Mouse (Mus musculus) heart, postnatal 0 days (tissue): ENCODE measurements around the gene Grin2c. TPM values are rescaled to one million over a fixed set of nuclear protein-coding genes. Genes with fewer than 3 reads are reported as not detected.
A peak's percentile ranks its signal among the peaks of the same experiment; 100 is the strongest.

Experiments used
- ATAC-seq: fragments of 200-750 bp; cut with Nextera tagmentation; 2 replicates; pipeline ENCODE4 v1.8.0; 2017; ENCODE audit warnings: low read depth, moderate number of reproducible peaks, moderate library complexity; ENCODE audit not compliant: insufficient read depth
- DNase-seq: peaks from one replicate; pipeline ENCODE4 v3.0.0-alpha.2; 2016; ENCODE audit warnings: low spot score
- H3K27ac ChIP-seq: fragments of 300-500 bp; sonication (generic); 2 replicates; pipeline ENCODE4 v1.5.1; 2014; ENCODE audit warnings: low read depth, mild to moderate bottlenecking
- H3K27me3 ChIP-seq: fragments of 300-500 bp; sonication (generic); 2 replicates; pipeline ENCODE4 v1.6.1; 2014; ENCODE audit warnings: low read length, mixed read lengths; ENCODE audit not compliant: control insufficient read depth, insufficient read depth
- H3K36me3 ChIP-seq: fragments of 300-500 bp; sonication (generic); replicated peaks from 2 replicates; pipeline ENCODE4 v1.6.1; 2014; ENCODE audit warnings: low read length, mixed read lengths; ENCODE audit not compliant: control insufficient read depth, insufficient read depth
- H3K4me1 ChIP-seq: fragments of 300-500 bp; sonication (generic); 2 replicates; pipeline ENCODE4 v1.6.1; 2014; ENCODE audit warnings: antibody characterized with exemption; ENCODE audit not compliant: control insufficient read depth, insufficient read depth
- H3K4me2 ChIP-seq: fragments of 300-500 bp; sonication (generic); 2 replicates; pipeline ENCODE4 v1.6.1; 2014; ENCODE audit warnings: low read depth, mild to moderate bottlenecking, low read length, moderate library complexity
- H3K4me3 ChIP-seq: fragments of 300-500 bp; sonication (generic); 2 replicates; pipeline ENCODE4 v1.5.1; 2014; ENCODE audit warnings: low read depth, low read length
- H3K9ac ChIP-seq: fragments of 300-500 bp; sonication (generic); replicated peaks from 2 replicates; pipeline ENCODE4 v1.6.1; 2014; ENCODE audit warnings: low read depth, low read length, mixed read lengths
- H3K9me3 ChIP-seq: fragments of 300-500 bp; sonication (generic); replicated peaks from 2 replicates; pipeline ENCODE4 v1.6.1; 2016; ENCODE audit warnings: low read length; ENCODE audit not compliant: control insufficient read depth
- CTCF ChIP-seq: IDR thresholded peaks from 2 replicates; pipeline ENCODE4 v1.5.1; 2016; ENCODE audit warnings: antibody characterized with exemption, control low read depth, low read depth
- EP300 ChIP-seq: IDR thresholded peaks from 2 replicates; pipeline ENCODE4 v1.6.1; 2016; ENCODE audit warnings: antibody characterized with exemption, low read depth
- WGBS: fragments of 180-500 bp; shearing (Covaris S2); extraction: QIAGEN DNeasy Blood & Tissue Kit; methylation state at CpG from one replicate; pipeline ENCODE4 v1.1.7; 2014; 5-methylcytosine and 5-hydroxymethylcytosine counted together
- polyA plus RNA-seq: library from polyadenylated mRNA; unstranded; fragments of >200 nt; fragmentation: Nextera tagmentation; extraction: Ambion mirVana; gene quantifications from 2 replicates; pipeline ENCODE4 v1.2.1, GENCODE M21; 2015
- total RNA-seq: library from RNA; depleted of rRNA; stranded (reverse); fragments of >200 nt; gene quantifications from 2 replicates; pipeline ENCODE4 v1.2.3, GENCODE M21; 2014; ENCODE audit warnings: low replicate concordance

Grin2c gene
- total and polyA plus RNA-seq, 2 experiments from 2014 or later = 1.6 TPM; not detected in 1

DNA sequence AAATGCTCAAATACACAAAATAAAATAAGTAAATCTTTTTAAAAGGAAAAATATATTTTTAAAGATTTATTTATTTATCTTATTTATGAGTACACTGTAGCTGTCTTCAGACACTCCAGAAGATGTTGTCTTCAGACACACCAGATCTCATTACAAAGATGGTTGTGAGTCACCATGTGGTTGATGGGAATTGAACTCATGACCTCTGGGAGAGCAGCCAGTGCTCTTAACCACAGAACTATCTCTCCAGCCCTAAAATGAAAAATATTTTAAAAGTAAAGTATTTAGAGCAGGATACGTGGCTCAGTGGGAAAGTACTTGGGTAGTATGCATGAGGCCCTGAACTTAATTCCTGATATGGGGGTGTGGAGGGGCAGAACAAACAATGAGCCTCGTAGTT lies 34.3 kb upstream of the Grin2c start:
- no peak overlapping the region for H3K4me3 ChIP-seq
- no peak overlapping the region for H3K4me2 ChIP-seq
- WGBS = 89% methylated on average over 2 of the region's 2 CpGs
- H3K9me3 ChIP-seq = no peaks in the 10 kb centered on the region
- no peak overlapping the region for H3K27ac ChIP-seq
- no peaks in the 10 kb centered on the region; the same call in 1 of the 2 replicates for H3K4me1 ChIP-seq
- no peak for DNase-seq
- TF ChIP-seq EP300 = no peak
- no peak for TF ChIP-seq CTCF
- H3K36me3 ChIP-seq = no peaks in the 10 kb centered on the region
- ATAC-seq = no peak
- no peak overlapping the region for H3K9ac ChIP-seq
- H3K27me3 ChIP-seq = peaks cover 12% of the 10 kb centered on the region; the same call in 1 of the 2 replicates

- WGBS = 79% methylated on average over 4 of the region's 4 CpGs
These were observed 33.7 kb upstream of the Grin2c start for GRCm38 (mm10) chr11:115300745-115301144.

DNA sequence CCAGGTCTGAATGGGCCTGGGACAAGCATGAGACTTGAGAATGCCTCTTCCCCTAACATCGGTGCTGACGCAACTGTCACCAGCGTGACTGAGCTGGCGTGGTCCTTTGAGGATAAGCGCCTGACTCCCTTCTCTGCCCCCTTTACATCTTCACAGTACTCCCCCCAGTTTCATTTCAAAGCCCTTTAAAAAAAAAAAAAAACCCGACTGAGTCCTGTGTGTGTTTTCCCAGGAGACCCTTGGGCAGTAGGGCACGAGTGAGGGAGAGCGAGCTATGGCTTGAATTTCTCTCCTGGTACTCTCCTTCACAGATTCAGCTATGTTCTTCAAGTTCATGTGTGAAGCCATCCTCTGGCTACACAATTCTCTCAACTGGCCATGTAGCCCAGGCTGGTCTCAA lies 31.1 kb upstream of the Grin2c start:
- Histone ChIP-seq H3K4me2 (no peak overlapping the region), H3K27ac (no peak overlapping the region), H3K4me3 (no peak overlapping the region), H3K36me3 (no peaks in the 10 kb centered on the region), H3K27me3 (peaks cover 14% of the 10 kb centered on the region; the same call in 1 of the 2 replicates), H3K4me1 (no peaks in the 10 kb centered on the region; the same call in 1 of the 2 replicates), H3K9me3 (no peaks in the 10 kb centered on the region), H3K9ac (no peak overlapping the region)
- DNase-seq (no peak), ATAC-seq (no peak)
- 65% methylated on average over 8 of the region's 8 CpGs for WGBS
- TF ChIP-seq EP300 (no peak), CTCF (no peak)

More at GRCm38 (mm10) chr11:115300745-115301144, 33.7 kb upstream of the Grin2c start:
- H3K4me2 ChIP-seq = no peak overlapping the region
- no peak overlapping the region for H3K9ac ChIP-seq
- no peak for ATAC-seq
- H3K4me3 ChIP-seq = no peak overlapping the region
- H3K36me3 ChIP-seq = no peaks in the 10 kb centered on the region
- H3K9me3 ChIP-seq = no peaks in the 10 kb centered on the region
- H3K4me1 ChIP-seq = no peaks in the 10 kb centered on the region; the same call in 1 of the 2 replicates
- TF ChIP-seq CTCF (no peak), EP300 (no peak)
- no peak overlapping the region for H3K27ac ChIP-seq
- H3K27me3 ChIP-seq = peaks cover 14% of the 10 kb centered on the region; the same call in 1 of the 2 replicates
- DNase-seq = no peak

DNA sequence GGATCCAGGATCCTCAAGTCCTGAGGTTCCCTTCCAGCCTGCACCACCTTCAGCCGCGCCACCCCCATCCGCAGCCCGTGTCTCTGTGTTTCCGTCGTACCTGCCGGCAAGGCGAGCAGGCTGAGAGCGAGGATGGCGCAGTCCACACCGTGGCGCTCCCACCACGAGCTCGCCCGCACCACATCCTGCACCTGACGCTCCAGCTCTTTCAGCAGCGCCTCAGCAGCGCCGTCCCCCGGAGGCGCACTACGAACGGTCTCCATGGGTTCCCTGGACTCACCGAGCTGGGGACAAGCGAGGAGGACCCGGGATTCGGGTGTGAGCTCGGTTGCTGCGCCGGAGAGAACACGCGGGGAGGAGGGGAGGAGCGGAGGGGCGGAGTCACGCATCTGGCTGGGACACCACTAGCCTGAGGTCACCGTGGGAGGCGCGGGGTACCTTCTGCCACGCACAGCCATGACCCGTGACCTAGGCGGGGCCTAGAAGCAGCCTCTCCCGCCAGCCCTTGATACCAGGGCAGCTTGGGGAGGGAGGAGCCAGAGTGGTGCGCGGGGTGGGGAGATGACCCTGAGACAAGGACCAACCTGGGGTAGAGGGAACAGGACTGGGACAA lies 30.3 kb upstream of the Grin2c start, which contains the start of gene Fads6:
TSS of gene Fads6 (minus strand) at position 450 of the 613 bp plus-strand sequence.
- 1% methylated on average over 42 of the region's 44 CpGs for WGBS
- ATAC-seq = peak; percentile 60
- H3K27ac ChIP-seq = no peak within 1 kb of the TSS

DNA sequence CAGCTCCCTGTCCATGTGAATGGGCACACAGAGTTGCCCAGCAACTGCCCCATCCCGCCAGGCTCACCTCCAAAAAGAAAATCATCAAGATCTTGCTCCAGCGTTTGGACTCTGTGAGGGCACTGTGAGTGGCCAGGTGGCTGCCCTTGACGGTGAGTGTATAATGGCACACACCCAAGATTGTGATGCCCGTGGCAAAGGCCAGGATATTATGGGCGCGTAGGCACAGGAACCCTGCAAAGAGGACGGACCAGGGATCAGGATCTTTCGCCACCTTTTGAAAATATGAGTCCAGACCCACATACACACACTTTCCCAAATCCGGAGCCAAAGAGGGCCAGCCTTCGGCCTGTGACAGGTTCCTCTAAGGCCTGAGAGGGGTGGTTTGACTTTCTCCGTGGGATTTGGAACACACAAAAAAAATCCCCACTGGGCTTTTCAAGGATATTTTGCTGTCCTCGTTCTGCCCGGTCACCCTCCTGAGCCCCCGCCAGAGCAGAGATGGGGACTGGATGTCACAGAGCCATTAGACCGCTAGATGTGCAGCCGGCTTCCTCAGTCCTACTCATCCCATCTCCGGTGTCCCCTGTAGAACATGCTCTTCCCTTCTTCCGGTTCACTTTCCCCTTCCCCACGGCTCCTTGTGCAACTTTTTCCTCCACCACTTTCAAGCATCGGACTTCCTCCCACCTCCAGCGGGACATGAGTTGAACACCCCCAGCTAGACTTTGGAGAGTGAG lies 29.6 kb upstream of the Grin2c start:
- H3K4me2 ChIP-seq = peak overlapping the region; percentile 77
- WGBS = 45% methylated on average over 21 of the region's 21 CpGs
- ATAC-seq (no peak), DNase-seq (no peak)
- peaks cover 6% of the 10 kb centered on the region for H3K4me1 ChIP-seq
- H3K4me3 ChIP-seq = peak overlapping the region; percentile 50
- H3K27me3 ChIP-seq = peaks cover 14% of the 10 kb centered on the region; the same call in 1 of the 2 replicates
- no peak overlapping the region for H3K9ac ChIP-seq
- no peak overlapping the region for H3K27ac ChIP-seq
- TF ChIP-seq CTCF (no peak), EP300 (no peak)
- H3K36me3 ChIP-seq = no peaks in the 10 kb centered on the region
- H3K9me3 ChIP-seq = no peaks in the 10 kb centered on the region

More for the DNA sequence above, 30.3 kb upstream of the Grin2c start, which contains the start of gene Fads6:
- Histone ChIP-seq H3K4me2 (peak within 1 kb of the TSS; percentile 77), H3K4me3 (peak within 1 kb of the TSS; percentile 50), H3K9ac (peak within 1 kb of the TSS; percentile 43), H3K9me3 (no peaks in the 10 kb centered on the region), H3K36me3 (no peaks in the 10 kb centered on the region), H3K27me3 (peaks cover 14% of the 10 kb centered on the region; the same call in 1 of the 2 replicates), H3K4me1 (peaks cover 6% of the 10 kb centered on the region)
- TF ChIP-seq EP300 (no peak), CTCF (peak; percentile 23)
- peak; percentile 39 for DNase-seq
